Mouse (Mus musculus) kidney, adult 11 months (tissue): ENCODE results near the gene Tnfsfm13.
"Not testable (repeated sequence)": the region's sequence is repeated elsewhere in the genome, so short reads cannot be mapped to it uniquely, and the experiment has no call there.

Experiments
- DNase-seq: peaks from one replicate; pipeline ENCODE4 v3.0.0; 2022

The Tnfsfm13 gene

DNA sequence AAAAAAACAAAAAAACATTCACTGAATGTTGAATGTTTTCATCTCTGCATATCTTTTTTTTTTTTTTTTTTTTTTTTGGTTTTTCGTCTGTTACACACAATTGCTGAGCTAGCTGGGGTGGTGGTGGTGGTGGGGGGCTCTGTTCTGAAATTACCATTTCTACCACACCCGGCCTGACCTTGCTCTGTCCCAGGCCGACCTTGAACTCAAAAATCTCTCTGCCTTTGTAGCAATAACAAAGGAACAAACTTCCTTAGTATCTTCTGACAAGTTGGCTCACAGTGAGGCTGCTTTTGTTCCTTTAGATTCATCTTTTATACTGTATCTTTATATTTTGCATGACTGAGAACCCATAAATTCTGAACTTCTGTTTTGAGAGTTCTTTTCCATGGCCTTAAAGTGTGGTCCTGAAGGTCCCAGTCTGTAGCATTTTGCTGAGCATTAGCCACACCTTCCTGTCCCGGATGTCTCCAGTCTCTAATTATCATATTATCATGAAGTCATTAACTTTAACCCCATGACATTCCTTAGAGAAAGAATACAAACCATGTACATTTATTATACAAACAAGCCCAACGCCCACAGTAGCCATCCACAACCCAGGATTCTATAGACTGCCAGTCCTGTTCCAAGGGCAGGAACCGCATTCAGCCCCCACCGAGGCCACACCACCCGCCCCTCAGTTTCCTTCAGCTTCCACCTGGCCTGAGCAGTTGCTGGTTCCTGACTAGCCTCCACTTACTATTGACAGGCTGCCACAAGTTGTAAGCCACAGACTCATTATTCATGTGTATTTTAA, 8.1 kb upstream of the Tnfsfm13 start:
- no peak for DNase-seq

DNA sequence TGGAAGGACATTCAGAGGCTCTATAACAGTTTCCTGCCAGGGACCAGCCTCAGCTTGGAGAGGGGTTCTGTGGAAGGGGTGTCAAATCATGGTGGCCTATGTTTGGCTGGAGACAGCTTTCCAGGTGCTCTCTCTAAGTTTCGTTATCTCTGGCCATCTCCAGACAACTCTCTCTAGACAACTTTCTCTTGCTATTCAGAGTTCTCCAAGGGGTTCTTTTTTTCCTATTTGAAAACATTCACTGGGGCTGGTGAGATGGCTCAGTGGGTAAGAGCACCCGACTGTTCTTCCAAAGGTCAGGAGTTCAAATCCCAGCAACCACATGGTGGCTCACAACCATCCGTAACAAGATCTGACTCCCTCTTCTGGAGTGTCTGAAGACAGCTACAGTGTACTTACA, 7.5 kb upstream of the Tnfsfm13 start:
- DNase-seq: not testable (repeated sequence)

DNA sequence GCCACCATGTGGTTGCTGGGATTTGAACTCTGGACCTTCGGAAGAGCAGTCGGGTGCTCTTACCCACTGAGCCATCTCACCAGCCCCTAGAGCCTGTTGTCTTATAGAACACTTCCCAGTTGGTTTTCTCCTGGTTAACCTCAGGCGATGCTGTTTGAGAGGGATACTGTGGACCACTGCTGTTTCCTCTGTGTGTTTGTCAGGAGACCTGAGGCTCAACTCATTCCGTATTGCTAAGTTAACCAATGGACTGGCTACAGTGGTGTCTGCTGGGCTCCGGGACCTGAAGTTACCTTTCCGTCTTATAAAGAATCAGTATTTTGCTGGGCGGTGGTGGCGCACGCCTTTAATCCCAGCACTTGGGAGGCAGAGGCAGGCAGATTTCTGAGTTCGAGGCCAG, 7.0 kb upstream of the Tnfsfm13 start:
- not testable (repeated sequence) for DNase-seq

DNA sequence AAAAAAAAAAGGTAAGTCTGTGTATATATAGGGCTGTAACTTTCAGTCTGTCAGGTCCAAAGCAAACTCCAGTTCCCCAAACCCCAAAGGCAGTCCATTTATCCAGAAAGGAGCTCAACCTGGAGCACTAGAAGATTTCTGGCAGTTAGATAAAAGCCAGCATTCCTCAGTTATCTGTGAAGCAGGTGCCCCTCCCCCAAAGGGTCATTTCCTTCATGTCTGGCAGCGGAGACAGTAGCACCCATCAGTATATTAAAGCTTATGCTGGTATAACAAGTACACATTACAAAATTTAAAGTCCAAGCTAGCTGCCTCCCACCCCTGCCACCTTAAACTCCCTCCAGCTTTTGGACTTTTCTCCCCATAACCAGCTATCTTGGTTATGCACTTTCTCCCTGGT, 3.7 kb upstream of the Tnfsfm13 start:
- DNase-seq: no peak

DNA sequence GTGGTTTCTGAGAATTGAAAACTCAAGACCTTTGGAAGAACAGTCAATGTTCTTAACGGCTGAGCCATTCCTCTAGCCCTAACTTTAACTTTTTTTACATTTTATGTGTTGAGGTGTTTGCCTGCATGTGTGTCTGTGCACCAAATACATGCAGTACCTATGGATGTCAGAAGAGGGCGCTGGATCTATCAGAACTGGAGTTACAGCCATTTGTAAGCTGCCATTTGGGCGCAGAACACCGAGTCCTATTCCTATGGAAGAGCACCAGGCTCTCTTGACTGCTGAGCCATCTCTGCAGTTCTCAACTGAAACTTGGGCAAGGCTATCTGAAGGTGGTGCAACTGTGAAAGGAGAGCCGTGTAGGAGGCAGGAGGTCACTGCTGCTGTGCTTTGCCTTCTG, 2.7 kb upstream of the Tnfsfm13 start:
- no peak for DNase-seq

DNA sequence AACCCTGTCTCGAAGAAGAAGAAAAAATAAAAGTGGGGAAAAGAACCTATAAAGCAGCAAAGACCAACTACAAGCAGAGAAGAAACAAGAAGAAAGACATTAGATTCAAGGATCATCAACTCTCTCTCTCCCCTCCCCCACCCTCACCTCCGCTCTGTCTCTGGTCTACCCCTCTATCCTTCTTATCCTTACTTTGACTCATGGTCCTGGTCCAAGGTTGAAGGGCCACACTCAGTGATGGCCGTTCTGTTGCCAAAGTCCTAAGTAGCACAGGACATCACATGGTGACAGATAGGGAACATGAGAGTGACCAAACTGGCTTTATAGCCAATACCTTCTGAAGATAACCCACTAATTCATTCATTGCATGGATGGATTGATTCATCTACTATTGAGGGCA, 1.5 kb upstream of the Tnfsfm13 start:
- no peak for DNase-seq

DNA sequence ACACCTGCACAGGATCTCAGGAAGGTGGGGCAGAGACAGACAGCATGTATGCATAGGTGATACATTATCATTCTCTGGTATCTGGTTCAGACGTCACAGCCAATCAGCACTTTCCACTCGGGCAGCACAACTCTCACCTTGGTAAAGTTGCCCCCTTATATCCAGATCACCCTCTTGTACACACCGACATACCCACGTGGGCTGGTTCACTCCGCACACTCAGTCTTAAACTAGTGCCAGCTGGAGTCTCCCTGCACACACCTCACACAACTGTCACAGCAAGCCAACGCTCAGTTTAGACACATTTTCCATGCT, 895 bp downstream of the Tnfsfm13 start:
- no peak for DNase-seq

DNA sequence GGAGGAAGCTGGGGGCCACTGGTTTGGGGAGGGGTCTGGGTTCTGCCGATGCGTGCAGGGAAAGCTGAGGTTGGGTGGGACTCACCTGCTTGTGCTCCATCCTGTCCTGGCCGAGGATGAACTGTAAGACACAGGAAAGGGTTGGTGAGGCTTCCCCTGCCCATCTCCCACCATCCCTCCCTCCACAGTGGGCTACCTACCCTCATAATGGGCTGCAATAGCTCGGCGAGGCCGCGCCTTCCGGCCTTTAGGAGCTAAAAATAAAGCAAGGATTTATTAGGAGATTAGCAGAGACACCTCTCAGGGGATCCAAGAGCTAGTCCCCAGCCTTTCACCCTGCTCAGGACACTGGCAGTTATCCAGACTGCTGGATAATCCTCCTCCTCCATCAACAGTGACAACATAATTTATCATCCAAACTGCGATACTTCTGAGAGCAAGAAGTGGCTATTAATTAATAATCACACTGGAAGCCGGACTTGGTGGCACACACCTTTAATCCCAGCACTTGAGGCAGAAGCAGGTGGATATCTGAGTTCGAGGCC, 2.4 kb downstream of the Tnfsfm13 start:
- DNase-seq: no peak

DNA sequence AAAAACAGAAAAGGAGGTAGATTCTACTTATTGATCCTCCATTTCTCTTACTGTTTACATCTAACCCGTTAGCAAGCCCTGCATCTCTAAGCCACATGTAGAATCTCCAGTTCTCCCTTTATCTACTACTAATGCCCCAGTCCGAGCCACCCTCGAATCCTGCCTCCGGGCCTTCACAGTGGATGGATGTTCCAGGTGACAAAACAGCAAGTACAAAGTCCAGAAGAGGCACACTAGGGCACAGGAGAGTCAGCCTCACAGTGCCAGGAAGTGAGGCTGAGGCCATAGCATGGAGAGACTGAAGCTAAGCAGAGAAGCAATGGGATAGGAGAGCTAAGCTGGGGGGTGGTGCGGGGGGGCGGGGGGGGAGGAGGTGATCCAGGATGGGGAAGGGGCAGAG, 3.0 kb downstream of the Tnfsfm13 start:
- peak; percentile 78 for DNase-seq

DNA sequence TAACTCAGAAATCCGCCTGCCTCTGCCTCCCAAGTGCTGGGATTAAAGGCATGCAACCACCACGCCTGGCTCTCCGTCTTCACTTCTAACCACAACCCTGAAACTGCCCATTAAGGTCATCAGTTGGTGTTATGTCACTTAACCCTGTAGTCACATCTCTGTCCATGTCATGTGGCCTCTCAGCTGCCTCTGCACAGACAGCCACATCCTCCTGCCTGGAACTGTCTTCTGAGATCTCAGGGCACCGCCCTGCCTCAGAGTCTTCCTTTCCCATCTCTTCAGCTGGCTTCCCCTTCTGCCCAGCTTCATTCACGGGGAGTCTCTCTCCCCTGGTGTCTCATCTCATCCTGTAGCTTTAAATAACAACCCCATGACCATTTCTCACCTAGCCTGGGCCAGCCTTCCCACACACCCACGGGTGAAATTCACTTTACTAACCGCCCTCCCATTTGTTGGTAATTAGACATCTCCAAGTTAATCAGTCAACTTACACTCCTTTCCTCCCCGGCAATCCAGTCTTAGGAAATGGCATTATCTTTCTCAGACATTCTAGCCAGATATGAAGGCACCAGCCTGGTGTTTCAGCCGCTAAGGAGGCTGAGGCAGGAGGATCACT, 3.6 kb downstream of the Tnfsfm13 start:
- DNase-seq: peak; percentile 63

DNA sequence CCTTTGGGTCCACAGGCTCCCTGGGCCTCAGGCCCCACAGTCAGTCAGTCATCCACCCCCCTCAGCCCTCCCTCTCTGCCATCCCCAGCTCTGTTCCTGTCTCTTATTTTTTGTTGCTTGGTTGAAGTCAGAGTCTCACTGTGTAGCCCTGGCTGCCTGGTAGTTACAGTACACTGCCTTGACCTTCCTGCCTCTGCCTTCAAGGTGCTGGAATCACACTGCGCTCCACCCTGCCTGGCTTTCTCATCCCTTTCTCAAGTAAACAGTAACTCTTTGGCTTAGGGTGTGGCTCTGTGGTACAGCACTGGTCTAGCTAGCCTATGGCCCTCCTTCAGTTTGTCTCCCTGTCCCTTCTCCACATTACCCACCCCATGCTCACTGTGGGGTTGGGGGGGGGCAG, 6.0 kb downstream of the Tnfsfm13 start:
- DNase-seq: peak; percentile 58

DNA sequence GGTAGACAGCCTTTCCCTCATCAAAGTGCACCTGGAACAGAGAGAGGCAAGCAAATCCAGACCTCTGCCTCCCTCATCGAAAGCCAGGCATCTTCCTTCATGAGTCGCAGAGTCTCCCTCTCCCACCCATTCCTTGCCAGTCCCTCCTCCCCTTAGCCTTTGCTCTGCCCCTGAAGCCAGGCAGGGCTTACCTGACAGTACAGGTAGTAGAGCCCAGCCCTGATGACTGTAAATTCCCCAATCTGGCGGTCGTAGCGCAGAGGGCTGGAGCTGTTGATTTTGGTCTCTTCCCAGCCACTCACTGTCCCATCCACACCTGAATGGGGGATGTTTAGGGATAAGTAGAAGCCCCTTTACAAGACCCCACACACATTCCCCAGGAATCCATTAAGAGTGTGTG, 8.8 kb downstream of the Tnfsfm13 start:
- DNase-seq: no peak

DNA sequence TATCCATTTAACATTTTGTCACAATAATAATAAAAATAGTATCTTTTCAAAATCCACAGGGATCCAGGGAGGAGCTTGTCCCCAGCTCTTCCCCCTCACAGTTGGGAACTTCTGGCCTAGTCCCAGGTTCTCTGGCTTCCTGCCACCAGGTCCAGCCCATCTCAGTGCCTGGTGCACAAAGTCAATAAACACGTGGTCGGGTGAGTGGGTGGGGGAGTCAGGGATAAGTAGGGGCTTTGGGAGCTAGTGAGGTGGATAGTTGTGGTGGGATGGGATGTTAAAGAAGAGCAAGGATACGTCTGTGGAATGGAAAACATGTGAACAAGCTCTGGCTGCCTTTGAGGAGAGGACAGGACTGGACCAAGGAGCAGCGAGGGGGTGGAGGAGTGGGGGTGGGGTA, 9.5 kb downstream of the Tnfsfm13 start:
- peak; percentile 69 for DNase-seq

DNA sequence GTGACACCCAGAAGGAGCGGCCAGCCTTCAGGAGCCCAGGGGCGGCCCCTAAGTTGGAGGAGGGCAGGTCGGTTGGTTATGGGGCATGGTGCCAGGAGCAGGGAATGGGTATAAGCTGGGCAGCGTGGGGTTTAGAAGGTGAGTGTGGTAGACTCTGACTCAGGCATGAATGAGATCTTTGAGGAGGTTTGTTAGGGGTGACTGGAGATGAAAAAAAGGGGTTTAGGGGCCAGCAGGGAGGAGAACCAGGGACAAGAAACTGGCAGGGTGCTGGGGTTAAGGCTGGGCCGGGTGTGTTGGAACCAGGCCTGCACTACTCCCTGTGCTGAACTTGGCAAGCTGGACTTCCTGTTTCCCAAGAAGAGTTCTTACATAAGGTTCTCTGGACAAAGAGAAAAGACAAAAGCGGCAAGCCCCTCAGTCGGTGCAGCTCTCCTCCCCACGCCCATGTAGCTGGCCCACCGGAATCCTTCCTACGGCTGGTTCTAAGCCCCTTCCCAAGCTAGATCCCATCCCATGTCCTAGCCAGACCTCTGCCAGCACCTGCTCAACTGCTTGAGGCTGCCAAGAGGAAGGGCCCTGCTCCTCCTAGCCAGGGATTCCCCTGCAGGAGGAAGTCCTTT, 10.3 kb downstream of the Tnfsfm13 start, which contains the start of gene Tnfsf13:
TSS of gene Tnfsf13 (minus strand) at position 259 of the 623 bp plus-strand sequence.
- DNase-seq: peak; percentile 94

DNA sequence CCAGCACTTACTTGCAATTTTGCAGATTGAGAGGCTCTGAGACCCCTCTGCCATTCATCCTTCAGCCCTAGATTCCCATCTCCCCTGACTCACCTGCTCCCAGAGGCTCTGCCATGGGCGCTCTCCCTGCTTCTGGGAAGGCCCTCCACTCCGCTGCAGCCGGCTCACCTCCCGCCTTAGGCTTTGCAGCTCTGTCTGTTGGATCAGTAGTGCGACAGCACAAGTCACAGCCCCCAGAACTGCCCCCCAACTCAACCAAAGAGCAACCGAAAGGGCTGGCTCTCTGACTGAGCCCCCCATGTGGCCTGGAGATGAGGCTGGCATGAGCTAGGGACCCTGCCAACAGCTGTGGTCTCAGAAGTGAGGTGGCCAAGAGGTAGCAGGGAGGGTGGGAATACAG, 11.0 kb downstream of the Tnfsfm13 start:
- DNase-seq: no peak

DNA sequence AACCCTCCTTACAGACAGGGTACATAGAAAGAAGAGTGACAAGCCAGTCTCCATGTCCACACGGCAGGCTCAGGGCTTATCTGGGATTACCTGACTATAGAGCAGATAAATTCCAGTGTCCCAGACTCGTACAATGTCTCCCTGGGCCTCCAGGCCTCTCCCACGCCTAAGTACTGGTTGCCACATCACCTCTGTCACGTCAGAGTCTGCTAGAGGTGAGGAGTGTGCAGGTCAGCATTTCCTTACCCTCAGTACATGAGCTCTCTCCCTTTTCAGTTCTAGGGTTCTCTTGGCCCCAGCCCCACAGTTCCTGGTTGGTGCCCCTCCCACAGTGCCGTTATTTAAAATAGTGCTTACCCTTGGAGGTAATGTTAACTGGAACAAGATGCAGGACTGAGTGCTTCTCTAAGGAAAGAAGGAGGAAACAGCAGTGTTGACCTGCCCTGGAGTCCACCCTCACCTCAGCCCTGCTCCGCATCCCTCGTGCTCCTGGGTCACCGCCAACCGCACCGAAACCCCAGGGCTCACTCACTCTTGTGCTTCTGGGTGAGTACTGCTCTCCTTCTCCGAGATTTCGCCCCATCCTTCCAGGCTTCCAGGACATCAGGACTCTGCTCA, 11.7 kb downstream of the Tnfsfm13 start:
- no peak for DNase-seq

DNA sequence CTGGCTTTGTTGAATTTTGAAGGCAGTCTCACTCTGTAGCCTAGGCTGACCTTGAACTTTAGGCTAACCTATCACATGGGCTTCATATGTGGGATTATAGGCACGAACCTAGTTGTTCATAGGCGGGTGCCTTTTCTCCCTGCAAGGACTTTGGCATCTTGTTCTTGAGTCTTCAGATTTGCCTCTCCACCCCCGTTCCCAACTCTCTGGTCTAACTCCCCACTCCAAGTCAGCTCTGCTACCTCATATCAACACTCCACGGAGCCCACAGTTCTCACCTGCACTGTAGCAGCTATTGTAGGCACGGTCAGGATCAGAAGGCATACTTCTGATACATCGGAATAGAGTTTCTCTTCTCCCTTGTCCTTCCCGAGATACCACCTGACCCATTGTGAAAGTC, 12.3 kb downstream of the Tnfsfm13 start:
- DNase-seq: no peak

DNA sequence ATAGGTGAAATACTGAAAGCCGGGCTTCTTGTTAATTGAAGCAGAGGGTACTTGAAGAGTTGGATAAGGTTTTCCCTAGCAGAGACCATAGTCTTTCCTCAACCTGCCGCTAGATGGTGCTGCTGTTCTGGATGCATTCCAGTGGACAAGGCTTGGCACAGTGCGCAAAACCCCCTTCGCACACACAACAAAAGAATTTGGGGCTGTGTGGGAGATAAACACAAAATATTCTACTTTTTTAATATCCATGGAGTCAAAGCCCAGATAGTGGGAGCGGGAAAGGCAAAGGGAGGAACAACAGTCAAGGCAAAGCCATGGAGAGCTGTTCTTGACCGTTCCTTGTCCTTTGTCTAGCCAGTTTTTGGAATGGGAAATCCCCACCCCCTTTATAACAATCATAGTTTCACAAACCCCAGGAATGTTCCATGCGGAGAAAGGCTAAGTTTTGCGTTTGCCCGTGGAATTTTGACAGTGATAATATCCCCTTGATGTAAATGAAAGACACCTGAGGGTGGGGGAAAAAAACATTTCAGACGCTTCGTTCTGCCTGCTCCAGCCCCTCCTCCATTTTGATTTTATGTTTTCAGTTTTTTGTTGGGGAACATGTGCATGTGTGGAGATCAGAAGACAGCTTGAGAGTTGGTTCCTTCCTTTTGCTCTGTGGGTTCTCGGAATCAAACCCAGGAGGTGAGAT, 12.9 kb downstream of the Tnfsfm13 start:
- peak; percentile 80 for DNase-seq

DNA sequence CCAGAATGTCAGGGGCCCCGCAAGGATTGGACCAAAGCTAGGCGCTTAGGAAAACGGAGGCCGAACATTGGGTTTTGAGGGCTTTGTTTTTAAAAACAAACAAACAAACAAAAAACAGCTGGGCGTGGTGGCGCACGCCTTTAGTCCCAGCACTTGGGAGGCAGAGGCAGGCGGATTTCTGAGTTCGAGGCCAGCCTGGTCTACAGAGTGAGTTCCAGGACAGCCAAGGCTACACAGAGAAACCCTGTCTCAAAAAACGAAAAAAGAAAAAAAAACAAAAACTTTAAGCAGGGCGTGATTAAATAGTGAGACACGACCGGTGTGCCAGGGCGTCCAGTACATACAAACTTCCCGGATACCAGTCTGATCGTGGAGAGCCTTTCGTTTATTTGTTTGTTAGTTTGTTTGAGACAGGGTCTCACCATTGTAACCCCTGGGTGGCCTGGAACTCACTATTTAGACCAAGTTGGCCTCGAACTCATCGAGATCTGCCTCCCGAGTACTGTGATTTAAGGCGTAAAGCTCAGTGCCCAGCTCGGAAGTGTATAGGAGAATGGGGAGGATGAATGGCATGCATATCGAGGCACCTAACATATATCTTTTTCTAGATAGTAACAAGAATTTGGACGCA, 13.6 kb downstream of the Tnfsfm13 start:
- peak; percentile 37 for DNase-seq

DNA sequence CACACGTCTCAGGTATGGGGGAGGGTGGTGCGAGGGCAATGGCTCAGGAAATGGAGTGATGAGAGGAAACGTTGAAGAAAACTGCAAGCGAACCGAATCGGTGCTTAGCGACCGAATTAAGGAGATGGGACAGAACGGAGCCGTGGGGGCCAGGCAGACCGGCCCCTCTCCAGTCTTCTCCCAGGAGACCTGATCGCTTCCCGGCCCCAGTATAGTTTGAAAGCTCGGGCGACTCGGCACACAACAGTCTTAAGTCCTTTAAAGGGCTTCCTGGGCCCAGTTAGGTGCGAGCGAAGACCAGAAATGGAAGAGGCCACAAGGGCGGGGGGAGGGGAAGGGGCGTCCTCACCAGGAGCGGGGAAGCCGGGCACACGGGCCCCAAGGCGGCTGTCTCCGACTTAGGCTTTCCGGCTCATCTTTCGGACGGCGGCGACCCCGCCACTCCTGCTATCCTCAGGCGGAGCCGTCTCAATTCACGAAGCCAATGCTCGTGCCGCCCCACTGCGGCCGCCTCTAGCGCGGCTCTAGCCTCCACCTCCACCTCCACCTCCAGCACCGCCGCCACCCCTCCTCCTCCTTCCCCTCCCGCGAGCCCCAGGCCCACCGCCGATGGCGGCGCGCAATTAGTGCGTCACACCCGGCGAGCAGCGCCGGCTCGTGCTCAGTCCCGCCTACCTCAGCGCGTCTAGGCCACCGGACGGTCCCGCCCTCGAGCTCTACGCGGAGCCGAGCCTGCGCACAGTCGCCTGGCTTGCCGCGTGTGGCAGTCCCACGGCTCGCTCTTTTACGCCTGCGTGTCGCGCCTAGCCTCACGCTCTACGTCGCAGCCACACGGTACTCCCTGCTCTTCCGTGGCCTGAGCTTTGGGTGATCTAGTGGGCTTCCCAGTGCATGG, 14.3 kb downstream of the Tnfsfm13 start, which contains the start of gene Senp3:
TSS of gene Senp3 (minus strand) at position 771 of the 895 bp plus-strand sequence.
- DNase-seq: peak; percentile 94
